Mouse (Mus musculus) forebrain, embryonic 16.5 days (tissue): ENCODE results near the gene Tbc1d23. TPM values are rescaled to one million over a fixed set of nuclear protein-coding genes. Genes with fewer than 3 reads are reported as not detected.

ENCODE experiments used
- ATAC-seq: fragments of 200-750 bp; cut with Nextera tagmentation; 2 replicates; pipeline ENCODE4 v1.8.0; 2017; ENCODE audit warnings: mild to moderate bottlenecking, moderate library complexity
- H3K27ac ChIP-seq: fragments of 300-500 bp; sonication (generic); 2 replicates; pipeline ENCODE4 v1.5.1; 2014; ENCODE audit warnings: low read length, control low read depth
- H3K27me3 ChIP-seq: fragments of 300-500 bp; sonication (generic); replicated peaks from 2 replicates; pipeline ENCODE4 v1.6.1; 2014; ENCODE audit warnings: low read length; ENCODE audit not compliant: control insufficient read depth, insufficient read depth
- H3K36me3 ChIP-seq: fragments of 300-500 bp; sonication (generic); 2 replicates; pipeline ENCODE4 v1.6.1; 2014; ENCODE audit not compliant: control insufficient read depth, insufficient read depth
- H3K4me1 ChIP-seq: fragments of 300-500 bp; sonication (generic); replicated peaks from 2 replicates; pipeline ENCODE4 v1.6.1; 2014; ENCODE audit warnings: low read length; ENCODE audit not compliant: control insufficient read depth, insufficient read depth
- H3K4me2 ChIP-seq: fragments of 300-500 bp; sonication (generic); 2 replicates; pipeline ENCODE4 v1.6.1; 2014; ENCODE audit warnings: mild to moderate bottlenecking, low read length, control low read depth
- H3K4me3 ChIP-seq: fragments of 300-500 bp; sonication (generic); replicated peaks from 2 replicates; pipeline ENCODE4 v1.5.1; 2014; ENCODE audit warnings: mild to moderate bottlenecking, low read length, control low read depth
- H3K9ac ChIP-seq: fragments of 300-500 bp; sonication (generic); replicated peaks from 2 replicates; pipeline ENCODE4 v1.6.1; 2014; ENCODE audit warnings: low read depth, low read length, control low read depth
- H3K9me3 ChIP-seq: fragments of 300-500 bp; sonication (generic); 2 replicates; pipeline ENCODE4 v1.6.1; 2016; ENCODE audit warnings: low read length; ENCODE audit not compliant: control insufficient read depth
- WGBS: fragments of 180-500 bp; shearing (Covaris S2); extraction: QIAGEN DNeasy Blood & Tissue Kit; methylation state at CpG from one replicate; pipeline ENCODE4 v1.1.7; 2014; 5-methylcytosine and 5-hydroxymethylcytosine counted together
- polyA plus RNA-seq: library from polyadenylated mRNA; unstranded; fragments of >200 nt; fragmentation: Nextera tagmentation; extraction: Ambion mirVana; gene quantifications from 2 replicates; pipeline ENCODE4 v1.2.1, GENCODE M21; 2015

Gene Tbc1d23
- polyA plus RNA-seq, 1 experiment from 2014 or later, result 37.7 TPM

DNA sequence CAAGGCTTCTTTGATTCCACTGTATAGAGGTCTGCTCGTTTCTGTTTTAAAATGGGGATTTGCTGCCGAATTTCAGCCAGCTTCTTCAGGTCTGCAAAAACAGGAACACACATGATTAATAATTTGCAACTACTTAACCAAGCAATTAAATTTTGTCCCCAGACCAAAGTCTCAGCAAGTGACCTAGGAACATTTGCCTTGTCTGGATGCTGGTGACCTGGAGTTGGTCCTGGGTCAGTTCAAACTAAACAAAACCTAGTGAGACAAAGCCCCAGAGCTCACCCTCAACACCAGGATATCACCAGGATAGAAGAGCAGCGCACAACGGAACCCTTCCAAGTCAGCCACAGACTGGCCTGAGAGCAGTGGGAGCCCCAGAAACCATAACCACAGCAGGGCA lies 74.2 kb downstream of the Tbc1d23 start:
- Histone ChIP-seq H3K36me3 (peaks cover 21% of the 10 kb centered on the region), H3K27me3 (no peaks in the 10 kb centered on the region), H3K4me3 (no peak overlapping the region), H3K9me3 (no peaks in the 10 kb centered on the region), H3K9ac (no peak overlapping the region), H3K27ac (no peak overlapping the region), H3K4me1 (no peaks in the 10 kb centered on the region), H3K4me2 (no peak overlapping the region)
- 90% methylated on average over 4 of the region's 4 CpGs for WGBS
- no peak for ATAC-seq

DNA sequence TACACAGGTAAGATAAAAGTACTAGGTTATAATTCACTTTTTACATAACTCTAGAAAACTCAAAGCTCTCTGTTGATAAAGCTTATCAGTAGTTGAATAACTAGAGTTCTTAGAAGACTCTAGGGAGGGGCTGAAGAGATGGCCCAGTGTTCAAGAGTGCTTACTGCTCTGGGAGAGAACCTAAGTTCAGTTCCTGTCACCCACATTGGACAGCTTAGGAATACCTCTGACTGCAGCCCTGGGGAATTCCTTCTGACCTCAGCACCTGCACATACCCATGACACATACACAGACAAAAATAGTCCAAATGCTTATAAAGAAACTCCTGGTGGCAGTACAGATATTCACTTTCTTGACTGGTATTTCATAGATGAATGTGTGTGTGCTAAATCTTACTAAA lies 75.4 kb downstream of the Tbc1d23 start:
- Histone ChIP-seq H3K27me3 (no peaks in the 10 kb centered on the region), H3K36me3 (peaks cover 21% of the 10 kb centered on the region), H3K4me1 (no peaks in the 10 kb centered on the region), H3K27ac (no peak overlapping the region), H3K9me3 (no peaks in the 10 kb centered on the region), H3K4me2 (no peak overlapping the region), H3K9ac (no peak overlapping the region), H3K4me3 (no peak overlapping the region)
- no peak for ATAC-seq

DNA sequence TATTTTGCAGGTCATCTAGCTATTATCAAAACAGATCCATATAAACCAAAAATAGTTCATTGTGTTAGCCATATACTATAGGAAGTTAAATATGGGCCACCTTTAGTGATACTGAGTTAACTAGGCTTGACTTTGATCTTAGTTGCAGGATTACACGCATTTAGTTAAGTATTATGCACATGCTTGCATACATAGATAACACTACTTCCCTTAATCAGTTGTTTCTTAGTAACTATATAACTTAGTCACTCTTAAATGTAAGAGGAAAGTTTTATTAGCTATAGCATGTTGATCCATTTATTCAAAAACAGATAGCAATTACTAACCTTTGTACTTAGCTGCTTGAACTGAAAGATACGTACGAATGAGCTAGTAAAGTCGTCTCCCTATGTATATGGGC lies 79.9 kb downstream of the Tbc1d23 start:
- H3K4me2 ChIP-seq, result no peak overlapping the region
- no peak overlapping the region for H3K9ac ChIP-seq
- WGBS, result 96% methylated on average over 4 of the region's 4 CpGs
- no peak overlapping the region for H3K4me3 ChIP-seq
- H3K9me3 ChIP-seq, result no peaks in the 10 kb centered on the region
- peaks cover 17% of the 10 kb centered on the region for H3K36me3 ChIP-seq
- no peak overlapping the region for H3K27ac ChIP-seq
- H3K27me3 ChIP-seq, result no peaks in the 10 kb centered on the region
- no peak for ATAC-seq
- no peaks in the 10 kb centered on the region for H3K4me1 ChIP-seq

DNA sequence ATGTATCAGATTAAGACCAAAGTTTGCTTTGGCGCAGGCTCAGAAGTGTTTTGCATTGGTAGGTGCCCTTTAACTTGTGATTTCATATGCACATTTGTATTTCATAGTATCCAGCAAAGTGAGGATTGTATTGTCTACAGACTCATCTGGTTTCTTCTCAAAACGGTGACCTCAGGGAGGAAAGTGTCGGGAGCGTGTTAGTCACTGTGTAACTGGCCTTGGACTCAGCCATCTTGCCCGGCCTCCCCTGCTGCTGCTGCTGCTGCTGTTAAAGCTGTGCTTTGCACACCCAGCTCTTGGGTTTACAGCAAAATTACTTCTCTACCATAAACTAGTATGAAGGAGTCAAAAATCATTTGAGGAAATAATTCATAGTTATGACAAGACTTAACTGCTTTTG lies 86.6 kb downstream of the Tbc1d23 start:
- ATAC-seq, result no peak
- H3K4me2 ChIP-seq, result no peak overlapping the region
- 89% methylated on average over 5 of the region's 5 CpGs for WGBS
- H3K36me3 ChIP-seq, result peaks cover 18% of the 10 kb centered on the region
- no peak overlapping the region for H3K27ac ChIP-seq
- H3K4me1 ChIP-seq, result no peaks in the 10 kb centered on the region
- no peak overlapping the region for H3K9ac ChIP-seq
- no peak overlapping the region for H3K4me3 ChIP-seq
- no peaks in the 10 kb centered on the region for H3K9me3 ChIP-seq
- no peaks in the 10 kb centered on the region for H3K27me3 ChIP-seq

DNA sequence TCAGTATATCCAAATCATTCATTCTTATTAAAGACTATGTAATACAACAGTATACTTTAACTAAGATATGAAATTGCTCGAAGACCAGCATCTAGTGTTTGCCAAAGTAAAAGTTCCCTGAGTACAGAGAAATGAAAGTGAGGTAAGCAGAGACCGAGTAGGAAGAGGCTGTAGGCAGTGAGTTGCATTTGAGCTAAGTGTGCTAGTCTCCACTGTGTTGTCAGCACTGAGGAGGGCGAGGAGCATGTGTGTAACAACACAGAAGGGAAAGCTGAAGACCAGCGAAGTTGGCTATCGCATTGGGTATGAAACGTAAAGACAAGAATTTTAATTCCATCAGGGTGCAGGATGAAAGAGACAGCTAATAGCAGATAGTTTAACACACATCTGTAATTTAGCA lies 97.7 kb downstream of the Tbc1d23 start:
- no peak for ATAC-seq
- WGBS, result 92% methylated on average over 6 of the region's 6 CpGs
- H3K27me3 ChIP-seq, result no peaks in the 10 kb centered on the region

DNA sequence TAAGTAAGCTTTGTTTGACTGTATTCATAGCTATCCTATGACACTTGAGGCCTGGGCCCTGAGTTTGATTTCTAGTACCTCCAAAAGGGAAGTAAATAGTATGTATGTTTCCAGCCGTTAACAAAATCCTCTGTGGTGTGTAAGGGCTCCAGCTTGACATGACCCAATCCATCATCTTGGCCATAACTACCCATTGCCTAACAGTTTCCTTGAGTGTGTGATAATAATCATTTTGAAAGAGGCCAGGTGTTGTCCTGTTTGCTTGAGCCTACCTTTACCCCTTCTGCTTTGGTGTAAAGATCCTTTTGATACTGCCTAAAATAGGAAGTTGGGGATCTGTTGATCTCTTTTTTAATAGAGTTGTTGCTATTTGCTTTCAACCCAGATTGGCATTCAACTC lies 99.0 kb downstream of the Tbc1d23 start:
- no peaks in the 10 kb centered on the region for H3K9me3 ChIP-seq
- no peak overlapping the region for H3K9ac ChIP-seq
- no peaks in the 10 kb centered on the region for H3K4me1 ChIP-seq
- no peak overlapping the region for H3K4me3 ChIP-seq
- no peak overlapping the region for H3K27ac ChIP-seq
- peaks cover 9% of the 10 kb centered on the region for H3K36me3 ChIP-seq
- 97% methylated on average over 1 of the region's 1 CpGs for WGBS
- H3K4me2 ChIP-seq, result no peak overlapping the region
- no peak for ATAC-seq
- no peaks in the 10 kb centered on the region for H3K27me3 ChIP-seq

More for the DNA sequence above, 97.7 kb downstream of the Tbc1d23 start:
- H3K9ac ChIP-seq, result no peak overlapping the region
- no peak overlapping the region for H3K4me2 ChIP-seq
- no peak overlapping the region for H3K4me3 ChIP-seq
- H3K36me3 ChIP-seq, result peaks cover 14% of the 10 kb centered on the region
- no peaks in the 10 kb centered on the region for H3K4me1 ChIP-seq
- H3K27ac ChIP-seq, result no peak overlapping the region
- no peaks in the 10 kb centered on the region for H3K9me3 ChIP-seq

DNA sequence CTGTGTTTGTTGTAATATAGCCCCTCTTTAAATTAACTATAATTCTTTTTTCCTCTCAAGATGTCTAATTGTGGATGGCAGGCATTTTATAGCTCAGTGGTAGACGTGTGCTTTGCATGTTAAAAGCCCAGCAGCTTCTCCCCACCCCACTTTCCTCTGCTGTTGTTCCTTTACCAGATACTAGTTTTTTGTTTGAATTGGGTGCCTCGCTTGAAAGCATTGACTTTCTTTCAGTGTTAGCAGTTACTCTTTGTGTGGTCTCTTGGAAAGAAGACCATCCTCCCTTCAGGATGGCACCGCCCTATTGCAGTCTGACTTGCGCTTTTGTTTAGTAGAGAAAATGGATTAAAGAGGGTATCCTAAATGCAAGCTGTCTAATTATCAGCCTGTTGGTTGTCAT lies 99.8 kb downstream of the Tbc1d23 start:
- no peak overlapping the region for H3K4me2 ChIP-seq
- no peaks in the 10 kb centered on the region for H3K9me3 ChIP-seq
- WGBS, result 57% methylated on average over 4 of the region's 4 CpGs
- no peak overlapping the region for H3K4me3 ChIP-seq
- H3K9ac ChIP-seq, result no peak overlapping the region
- no peak overlapping the region for H3K27ac ChIP-seq
- no peak for ATAC-seq
- no peaks in the 10 kb centered on the region for H3K4me1 ChIP-seq
- no peaks in the 10 kb centered on the region for H3K27me3 ChIP-seq
- peaks cover 7% of the 10 kb centered on the region for H3K36me3 ChIP-seq

DNA sequence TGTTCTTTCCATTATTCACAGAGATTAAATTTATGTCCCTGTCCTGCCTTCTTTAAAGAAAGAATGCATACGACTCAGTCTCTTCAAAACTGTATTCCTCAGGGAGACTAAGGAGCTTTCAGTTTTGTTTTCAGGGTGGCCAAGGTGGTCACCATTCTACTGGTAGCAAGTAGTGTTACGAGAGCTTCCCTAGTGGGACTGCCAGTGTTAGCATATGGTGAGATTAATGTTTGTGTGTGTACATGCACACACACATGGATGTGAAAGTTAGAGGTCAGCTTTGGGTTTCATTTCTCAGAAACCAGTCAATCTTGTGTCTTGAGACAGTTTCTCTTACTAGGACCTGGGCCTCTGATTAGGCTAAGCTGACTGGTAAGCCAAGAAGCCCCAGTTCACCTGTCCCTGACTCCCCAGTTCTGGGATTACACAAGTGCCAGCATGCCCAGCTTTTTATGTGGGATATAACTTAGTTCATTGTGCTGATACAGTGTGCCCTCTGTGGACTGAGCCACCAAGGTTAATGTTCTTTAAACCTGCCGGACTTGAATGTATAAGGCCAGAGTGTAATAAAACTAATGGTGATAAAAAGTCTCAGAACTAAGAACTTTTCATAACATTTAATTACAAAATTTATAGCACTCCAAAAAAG lies 100.4 kb downstream of the Tbc1d23 start:
- Histone ChIP-seq H3K4me3 (no peak overlapping the region), H3K4me1 (no peaks in the 10 kb centered on the region), H3K36me3 (peaks cover 4% of the 10 kb centered on the region; the same call in 1 of the 2 replicates), H3K4me2 (no peak overlapping the region), H3K9ac (no peak overlapping the region), H3K27me3 (no peaks in the 10 kb centered on the region), H3K9me3 (no peaks in the 10 kb centered on the region), H3K27ac (no peak overlapping the region)
- no peak for ATAC-seq
- 87% methylated on average over 3 of the region's 3 CpGs for WGBS

DNA sequence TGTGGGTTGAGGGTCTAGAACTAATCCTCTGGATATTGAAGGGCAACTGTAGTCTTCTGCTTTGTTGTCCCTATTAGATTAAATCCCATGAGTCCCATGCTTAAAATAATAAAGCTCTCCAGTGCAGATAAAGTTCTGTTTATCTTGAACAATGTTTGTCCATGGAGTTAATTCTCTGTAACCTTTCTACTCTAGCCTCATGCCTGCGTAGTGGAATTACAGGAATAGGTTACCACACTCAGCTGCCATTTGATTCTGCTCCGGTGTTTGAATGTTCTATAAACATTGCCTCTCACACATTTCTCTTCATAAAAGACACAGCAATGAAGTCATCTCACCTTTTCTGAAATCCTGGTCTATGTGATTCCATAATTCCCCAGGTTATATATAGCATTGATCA lies 103.5 kb downstream of the Tbc1d23 start:
- no peaks in the 10 kb centered on the region for H3K9me3 ChIP-seq
- ATAC-seq, result no peak
- H3K36me3 ChIP-seq, result no peaks in the 10 kb centered on the region
- H3K4me2 ChIP-seq, result no peak overlapping the region
- no peak overlapping the region for H3K9ac ChIP-seq
- H3K4me3 ChIP-seq, result no peak overlapping the region
- peaks cover 14% of the 10 kb centered on the region for H3K4me1 ChIP-seq
- WGBS, result 93% methylated on average over 2 of the region's 2 CpGs
- no peak overlapping the region for H3K27ac ChIP-seq
- no peaks in the 10 kb centered on the region for H3K27me3 ChIP-seq

DNA sequence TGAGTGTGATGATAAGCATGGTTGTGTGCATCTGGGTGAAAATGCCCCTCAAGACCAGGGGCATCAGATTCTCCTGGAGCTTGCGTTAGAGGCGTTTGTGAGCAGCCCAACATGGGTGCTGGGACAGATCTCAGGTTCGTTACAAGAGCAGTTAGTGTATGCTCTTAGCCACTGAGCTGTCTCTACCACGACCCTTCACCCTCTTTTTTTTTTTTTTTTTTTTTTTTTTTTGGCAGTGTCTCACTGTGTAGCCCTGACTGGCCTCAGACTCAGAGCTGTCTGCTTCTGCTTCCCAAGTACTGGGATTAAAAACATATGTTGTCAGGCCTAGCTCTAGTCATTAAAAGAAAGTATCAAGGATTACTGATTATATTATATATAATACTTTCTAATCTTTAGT lies 105.0 kb downstream of the Tbc1d23 start:
- Histone ChIP-seq H3K27me3 (no peaks in the 10 kb centered on the region), H3K36me3 (no peaks in the 10 kb centered on the region), H3K4me1 (peaks cover 19% of the 10 kb centered on the region), H3K4me2 (no peak overlapping the region), H3K9me3 (no peaks in the 10 kb centered on the region), H3K4me3 (no peak overlapping the region), H3K9ac (no peak overlapping the region), H3K27ac (no peak overlapping the region)
- WGBS, result 86% methylated on average over 4 of the region's 4 CpGs
- ATAC-seq, result no peak
